Mouse (Mus musculus) C2C12 (cell line): ENCODE measurements around the gene Aebp1.

Experiments
- CEBPB ChIP-seq: IDR thresholded peaks from one replicate; pipeline ENCODE4 v1.6.1; 2011; ENCODE audit warnings: low read depth, mild to moderate bottlenecking, control low read depth, moderate library complexity
- CTCF ChIP-seq: IDR thresholded peaks from one replicate; pipeline ENCODE4 v1.5.1; 2011; ENCODE audit not compliant: control insufficient read depth, insufficient read depth, insufficient read length
- FOSL1 ChIP-seq: IDR thresholded peaks from one replicate; pipeline ENCODE4 v1.8.0; 2011; ENCODE audit warnings: mild to moderate bottlenecking, low read length; ENCODE audit not compliant: poor library complexity, insufficient read depth, severe bottlenecking
- MAX ChIP-seq: IDR thresholded peaks from one replicate; pipeline ENCODE4 v1.6.1; 2011; ENCODE audit warnings: mild to moderate bottlenecking, control low read depth

GRCm38 (mm10) chr11:5862394-5863105 is 803 bp downstream of the Aebp1 start:
- TF ChIP-seq CTCF = no peak
- TF ChIP-seq FOSL1 = no peak
- TF ChIP-seq MAX = peak; percentile 59
- TF ChIP-seq CEBPB = peak; percentile 99
